Mouse (Mus musculus) liver, postnatal 0 days (tissue): ENCODE results near the gene Tomt.

Source experiments
- CTCF ChIP-seq: sonication (generic); IDR thresholded peaks from 2 replicates; pipeline ENCODE4 v1.5.1; 2016; ENCODE audit warnings: antibody characterized with exemption, low read depth
- EP300 ChIP-seq: IDR thresholded peaks from 2 replicates; pipeline ENCODE4 v1.6.1; 2016; ENCODE audit warnings: antibody characterized with exemption, low read depth, mild to moderate bottlenecking

DNA sequence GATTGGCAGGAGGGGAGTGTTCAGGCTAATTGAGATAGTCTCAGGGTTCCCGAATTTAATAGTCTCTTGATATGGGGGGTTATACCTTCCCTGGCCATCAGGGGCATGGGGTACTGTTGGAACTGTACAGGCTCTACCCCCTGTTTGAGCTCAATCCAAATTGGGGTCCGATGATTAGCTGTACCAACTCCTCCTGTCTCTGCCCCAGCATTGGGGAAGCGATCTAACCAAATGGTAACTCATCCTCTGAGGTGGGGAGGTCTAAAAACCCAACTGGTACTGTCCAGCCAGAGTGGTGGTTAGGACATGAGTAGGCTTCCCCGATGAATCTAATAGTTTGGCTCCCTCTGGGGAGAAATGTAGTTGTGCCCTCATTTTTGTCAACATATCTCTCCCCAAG is 30.8 kb upstream of the Tomt start:
- no peak for TF ChIP-seq CTCF
- no peak for TF ChIP-seq EP300
